Mouse (Mus musculus): ENCODE data around the gene Akap10. TPM values are rescaled to one million over a fixed set of nuclear protein-coding genes. Genes with fewer than 3 reads are reported as not detected.
"Not testable (repeated sequence)": the region's sequence is repeated elsewhere in the genome, so short reads cannot be mapped to it uniquely, and the experiment has no call there.

Akap10 gene
- polyA plus RNA-seq, 2 experiments, result 15.8 to 16.9 TPM

DNA sequence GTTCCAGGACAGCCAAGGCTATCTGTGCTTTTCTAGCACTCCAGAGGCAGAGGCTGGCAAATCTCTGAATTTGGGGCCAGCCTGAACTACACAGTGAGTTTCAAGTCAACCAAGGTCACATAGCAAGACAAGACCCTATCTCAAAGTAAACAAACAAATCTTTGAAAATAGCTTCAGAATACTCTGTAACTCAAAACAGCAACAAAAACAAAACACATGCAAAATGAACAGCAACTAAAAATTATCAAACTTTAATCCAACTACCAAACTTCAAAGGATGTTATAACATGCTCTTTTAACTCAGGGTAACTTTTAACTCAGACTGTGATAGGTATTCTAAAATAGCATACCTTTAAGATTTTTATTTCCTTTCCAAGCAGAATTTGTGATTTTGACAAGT, 77.1 kb downstream of the Akap10 start:
- H3K4me3 ChIP-seq (replicated peaks; ENCODE audit: low read length), result no peak overlapping the region
- DNase-seq (ENCODE audit: low spot score) (no peak), ATAC-seq (ENCODE audit: low FRiP score, low read depth) (no peak)
- no peak for TF ChIP-seq POLR2A (IDR thresholded peaks at IDR 0.05; ENCODE audit: borderline replicate concordance, extremely low read depth, insufficient read depth, insufficient read length)
- H3K9ac ChIP-seq (ENCODE audit: low read depth, low read length, severe bottlenecking), result no peak overlapping the region
- H3K36me3 ChIP-seq (ENCODE audit: control insufficient read depth, insufficient read depth, low read length), result peaks cover 7% of the 10 kb centered on the region; the same call in 1 of the 2 replicates
- no peak overlapping the region for H3K27ac ChIP-seq (replicated peaks; ENCODE audit: low read depth, low read length)
- H3K9me3 ChIP-seq (ENCODE audit: control insufficient read depth, low read length), result no peaks in the 10 kb centered on the region
- H3K4me2 ChIP-seq (replicated peaks; ENCODE audit: low read depth, low read length, severe bottlenecking), result no peak overlapping the region
- no peaks in the 10 kb centered on the region for H3K27me3 ChIP-seq (ENCODE audit: control insufficient read depth, insufficient read depth, low read length)
- H3K4me1 ChIP-seq (ENCODE audit: control insufficient read depth, insufficient read depth, low read length), result peaks cover 6% of the 10 kb centered on the region; the same call in 1 of the 2 replicates

DNA sequence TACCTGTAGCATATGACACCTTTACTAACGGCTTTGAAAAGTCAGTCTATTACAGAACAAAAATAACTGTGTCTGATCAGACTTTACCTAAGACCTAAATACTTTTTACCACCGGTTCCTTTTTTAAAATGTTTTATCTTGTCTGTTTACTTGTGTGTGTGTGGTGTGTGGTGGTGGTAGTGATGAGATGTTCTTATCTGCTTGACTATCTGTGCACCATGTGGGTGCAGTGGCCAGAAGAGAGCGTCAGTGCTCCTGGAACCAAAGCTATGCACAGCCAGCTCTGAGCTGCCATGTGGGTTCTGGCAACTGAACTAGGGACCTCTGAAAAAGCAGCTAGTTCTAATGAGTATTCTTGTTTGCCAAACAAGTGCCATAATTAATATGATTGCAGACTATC, 78.9 kb downstream of the Akap10 start:
- Histone ChIP-seq H3K27ac (replicated peaks; ENCODE audit: low read depth, low read length) (no peak overlapping the region), H3K4me1 (ENCODE audit: control insufficient read depth, insufficient read depth, low read length) (peaks cover 6% of the 10 kb centered on the region; the same call in 1 of the 2 replicates), H3K27me3 (ENCODE audit: control insufficient read depth, insufficient read depth, low read length) (no peaks in the 10 kb centered on the region), H3K4me2 (replicated peaks; ENCODE audit: low read depth, low read length, severe bottlenecking) (no peak overlapping the region), H3K36me3 (ENCODE audit: control insufficient read depth, insufficient read depth, low read length) (peaks cover 7% of the 10 kb centered on the region; the same call in 1 of the 2 replicates), H3K9ac (ENCODE audit: low read depth, low read length, severe bottlenecking) (no peak overlapping the region), H3K9me3 (ENCODE audit: control insufficient read depth, low read length) (no peaks in the 10 kb centered on the region), H3K4me3 (replicated peaks; ENCODE audit: low read length) (no peak overlapping the region)
- WGBS, result 84% methylated on average over 3 of the region's 3 CpGs
- ATAC-seq (ENCODE audit: low FRiP score, low read depth), result no peak
- no peak for DNase-seq (ENCODE audit: low spot score)
- no peak for TF ChIP-seq POLR2A (IDR thresholded peaks at IDR 0.05; ENCODE audit: borderline replicate concordance, extremely low read depth, insufficient read depth, insufficient read length)

DNA sequence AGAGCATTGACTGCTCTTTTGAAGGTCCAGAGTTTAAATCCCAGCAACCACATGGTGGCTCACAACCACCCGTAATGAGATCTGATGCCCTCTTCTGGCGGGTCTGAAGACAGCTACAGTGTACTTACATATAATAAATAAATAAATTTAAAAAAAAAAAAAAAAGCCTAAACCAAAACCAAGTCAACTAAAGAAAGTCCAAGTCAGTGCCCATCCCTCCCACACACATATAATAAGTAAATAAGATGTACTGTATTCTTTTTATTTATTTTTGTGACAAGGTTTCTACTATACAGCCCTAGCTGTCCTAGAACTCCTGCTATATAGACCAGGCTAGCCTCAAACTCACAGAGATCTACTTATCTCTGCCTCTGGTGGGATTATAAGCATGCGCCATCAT, 89.4 kb downstream of the Akap10 start:
- H3K9ac ChIP-seq (ENCODE audit: low read depth, low read length, severe bottlenecking); H3K27ac ChIP-seq (replicated peaks; ENCODE audit: low read depth, low read length); H3K9me3 ChIP-seq (ENCODE audit: control insufficient read depth, low read length); H3K4me1 ChIP-seq (ENCODE audit: control insufficient read depth, insufficient read depth, low read length); H3K4me2 ChIP-seq (replicated peaks; ENCODE audit: low read depth, low read length, severe bottlenecking); ATAC-seq (ENCODE audit: low FRiP score, low read depth); H3K4me3 ChIP-seq (replicated peaks; ENCODE audit: low read length); DNase-seq (ENCODE audit: low spot score); H3K27me3 ChIP-seq (ENCODE audit: control insufficient read depth, insufficient read depth, low read length): not testable (repeated sequence)
- 70% methylated on average over 3 of the region's 3 CpGs for WGBS
- peaks cover 24% of the 10 kb centered on the region for H3K36me3 ChIP-seq (ENCODE audit: control insufficient read depth, insufficient read depth, low read length)

DNA sequence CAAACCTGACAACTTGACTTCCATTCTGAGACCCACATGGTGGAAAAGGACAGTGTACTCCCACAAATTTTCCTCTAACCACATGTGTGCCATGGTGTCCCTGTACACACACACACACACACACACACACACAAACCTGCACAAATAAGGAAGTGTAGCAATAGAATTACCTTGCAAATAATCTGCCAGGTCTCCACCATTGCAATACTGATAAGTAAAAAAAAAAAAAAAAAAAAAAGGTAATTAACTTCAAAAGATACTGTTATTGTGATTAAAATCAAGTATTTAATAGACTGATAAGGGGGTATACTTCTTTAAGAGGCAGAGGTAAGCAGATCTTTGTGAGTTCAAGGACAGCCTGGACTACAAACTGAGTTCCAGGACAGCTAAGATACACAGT, 90.1 kb downstream of the Akap10 start:
- no peak overlapping the region for H3K4me3 ChIP-seq (replicated peaks; ENCODE audit: low read length)
- H3K27ac ChIP-seq (replicated peaks; ENCODE audit: low read depth, low read length), result no peak overlapping the region
- ATAC-seq (ENCODE audit: low FRiP score, low read depth), result no peak
- DNase-seq (ENCODE audit: low spot score), result no peak
- H3K27me3 ChIP-seq (ENCODE audit: control insufficient read depth, insufficient read depth, low read length), result no peaks in the 10 kb centered on the region
- H3K4me1 ChIP-seq (ENCODE audit: control insufficient read depth, insufficient read depth, low read length), result no peaks in the 10 kb centered on the region
- H3K9ac ChIP-seq (ENCODE audit: low read depth, low read length, severe bottlenecking), result no peak overlapping the region
- no peak for TF ChIP-seq POLR2A (IDR thresholded peaks at IDR 0.05; ENCODE audit: borderline replicate concordance, extremely low read depth, insufficient read depth, insufficient read length)
- peaks cover 24% of the 10 kb centered on the region for H3K36me3 ChIP-seq (ENCODE audit: control insufficient read depth, insufficient read depth, low read length)
- H3K4me2 ChIP-seq (replicated peaks; ENCODE audit: low read depth, low read length, severe bottlenecking), result no peak overlapping the region
- no peaks in the 10 kb centered on the region for H3K9me3 ChIP-seq (ENCODE audit: control insufficient read depth, low read length)

DNA sequence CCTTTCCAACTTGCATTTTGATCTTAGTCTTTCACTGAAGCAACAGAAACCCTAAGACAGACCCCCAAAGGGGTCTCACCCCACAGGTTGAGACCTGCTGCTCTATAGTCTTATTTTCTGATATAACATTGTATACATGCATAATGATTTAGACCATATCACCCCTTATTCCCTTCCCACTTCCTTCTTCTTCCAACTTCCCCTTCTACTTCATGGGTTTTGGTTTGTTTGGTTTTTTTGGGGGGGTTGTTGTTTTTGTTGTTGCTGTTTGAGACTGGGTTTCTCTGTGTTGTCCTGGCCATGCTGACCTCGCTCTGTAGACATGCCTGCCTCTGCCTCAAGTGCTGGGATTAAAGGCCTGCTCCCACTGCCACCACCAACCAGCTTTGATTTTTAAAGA, 90.9 kb downstream of the Akap10 start:
- WGBS, result 89% methylated on average over 1 of the region's 1 CpGs
- DNase-seq (ENCODE audit: low spot score) (no peak), ATAC-seq (ENCODE audit: low FRiP score, low read depth) (no peak)
- H3K9me3 ChIP-seq (ENCODE audit: control insufficient read depth, low read length), result no peaks in the 10 kb centered on the region
- no peak for TF ChIP-seq POLR2A (IDR thresholded peaks at IDR 0.05; ENCODE audit: borderline replicate concordance, extremely low read depth, insufficient read depth, insufficient read length)
- no peak overlapping the region for H3K27ac ChIP-seq (replicated peaks; ENCODE audit: low read depth, low read length)
- H3K4me2 ChIP-seq (replicated peaks; ENCODE audit: low read depth, low read length, severe bottlenecking), result no peak overlapping the region
- H3K27me3 ChIP-seq (ENCODE audit: control insufficient read depth, insufficient read depth, low read length), result no peaks in the 10 kb centered on the region
- no peaks in the 10 kb centered on the region for H3K4me1 ChIP-seq (ENCODE audit: control insufficient read depth, insufficient read depth, low read length)
- H3K9ac ChIP-seq (ENCODE audit: low read depth, low read length, severe bottlenecking), result no peak overlapping the region
- H3K4me3 ChIP-seq (replicated peaks; ENCODE audit: low read length), result no peak overlapping the region
- peaks cover 30% of the 10 kb centered on the region for H3K36me3 ChIP-seq (ENCODE audit: control insufficient read depth, insufficient read depth, low read length)

Other genes starting within 250 kb of the Akap10 start
- gene Fam83g, start 246.2 kb downstream of the Akap10 start, polyA plus RNA-seq (2012; rRNA removed), result 2.1 and 2.4 TPM in 2 replicates
- gene Fam83g, start 246.2 kb downstream of the Akap10 start, polyA plus RNA-seq (2014; fragmentation: Nextera tagmentation; extraction: Ambion mirVana), result 2.8 TPM in 2 replicates
- gene Slc5a10, start 209.4 kb downstream of the Akap10 start, polyA plus RNA-seq (2012; rRNA removed), result 0.04 and 0.09 TPM in 2 replicates
- gene Slc5a10, start 209.4 kb downstream of the Akap10 start, polyA plus RNA-seq (2014; fragmentation: Nextera tagmentation; extraction: Ambion mirVana), result not detected in 2 replicates
- gene Prpsap2, start 168.2 kb downstream of the Akap10 start, polyA plus RNA-seq (2012; rRNA removed), result 31.4 and 33.2 TPM in 2 replicates
- gene Prpsap2, start 168.2 kb downstream of the Akap10 start, polyA plus RNA-seq (2014; fragmentation: Nextera tagmentation; extraction: Ambion mirVana), result 20.6 and 23.7 TPM in 2 replicates
- gene Ulk2, start 75.2 kb downstream of the Akap10 start, polyA plus RNA-seq (2012; rRNA removed), result 32.3 and 48.6 TPM in 2 replicates
- gene Ulk2, start 75.2 kb downstream of the Akap10 start, polyA plus RNA-seq (2014; fragmentation: Nextera tagmentation; extraction: Ambion mirVana), result 24.7 and 29.1 TPM in 2 replicates
- gene Specc1, start 26.5 kb upstream of the Akap10 start, polyA plus RNA-seq (2012; rRNA removed), result 8.0 and 8.7 TPM in 2 replicates
- 8.9 and 9.9 TPM in 2 replicates for gene Specc1, start 26.5 kb upstream of the Akap10 start, polyA plus RNA-seq (2014; fragmentation: Nextera tagmentation; extraction: Ambion mirVana)

All from limb, embryonic 14.5 days (tissue).